Mouse (Mus musculus) liver, embryonic 14.5 days (tissue): ENCODE measurements around the gene Peak1.

ENCODE experiments used
- CTCF ChIP-seq: IDR thresholded peaks from 2 replicates; pipeline ENCODE4 v1.5.1; 2016; ENCODE audit warnings: antibody characterized with exemption, low read depth, control low read depth
- EP300 ChIP-seq: IDR thresholded peaks from 2 replicates; pipeline ENCODE4 v1.6.1; 2016; ENCODE audit warnings: antibody characterized with exemption, low read depth

DNA sequence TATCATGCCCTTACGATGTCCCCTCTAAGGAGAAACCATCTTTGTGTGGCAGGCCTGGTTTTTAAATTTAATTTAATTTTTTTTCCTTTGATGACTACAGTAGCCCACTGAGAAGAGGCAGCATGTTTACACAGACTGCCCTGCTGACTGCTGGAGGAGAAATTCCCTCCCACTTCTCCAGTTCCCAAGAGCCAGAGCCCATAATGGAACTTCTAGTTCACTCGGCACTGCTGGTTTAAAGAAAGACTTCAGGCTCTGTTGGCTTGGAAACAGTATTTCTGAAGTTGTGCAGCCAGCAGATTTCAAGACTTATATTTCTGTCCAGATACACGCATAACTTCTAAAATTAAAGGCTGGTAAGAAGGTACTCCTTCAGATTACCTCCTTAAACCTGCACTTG is 175.2 kb downstream of the Peak1 start:
- TF ChIP-seq CTCF (no peak), EP300 (no peak)
